Mouse (Mus musculus) cortical plate, adult 2 months (tissue): Measurements from ENCODE around the gene Olfr1393. TPM values are rescaled to one million over a fixed set of nuclear protein-coding genes. Genes with fewer than 3 reads are reported as not detected.

Experiments
- H3K27ac ChIP-seq: fragments of 200-500 bp; 2 replicates; pipeline ENCODE4 v1.5.1; 2012; ENCODE audit warnings: low read length, control low read depth, inconsistent platforms; ENCODE audit not compliant: insufficient read depth
- H3K4me1 ChIP-seq: fragments of 200-500 bp; 2 replicates; pipeline ENCODE4 v1.6.1; 2011; ENCODE audit warnings: low read length; ENCODE audit not compliant: control insufficient read depth, insufficient read depth
- H3K4me3 ChIP-seq: fragments of 200-500 bp; 2 replicates; pipeline ENCODE4 v1.5.1; 2011; ENCODE audit warnings: mild to moderate bottlenecking, low read length, control low read depth; ENCODE audit not compliant: insufficient read depth
- CTCF ChIP-seq: fragments of 200-500 bp; IDR thresholded peaks from 2 replicates; pipeline ENCODE4 v1.5.1; 2011; ENCODE audit warnings: mild to moderate bottlenecking, control low read depth, low read length; ENCODE audit not compliant: insufficient read depth; ENCODE audit errors: extremely low read depth
- POLR2A ChIP-seq: fragments of 200-500 bp; IDR thresholded peaks from 2 replicates; pipeline ENCODE4 v1.6.1; 2011; ENCODE audit warnings: mild to moderate bottlenecking, low read length, control low read depth; ENCODE audit not compliant: insufficient read depth; ENCODE audit errors: extremely low read depth
- polyA plus RNA-seq: library from polyadenylated mRNA; depleted of rRNA; stranded (reverse); fragments of >200 nt; gene quantifications from 2 replicates; pipeline ENCODE4 v1.2.3, GENCODE M21; 2012

The Olfr1393 gene
- polyA plus RNA-seq, 1 experiment = 0.73 TPM

GRCm38 (mm10) chr11:49243727-49244594 lies 34.1 kb upstream of the Olfr1393 start, which contains the start of gene Mgat1:
Mgat1 (plus strand) TSS chr11:49244191.
- TF ChIP-seq CTCF (no peak), POLR2A (peak; percentile 58)
- H3K4me1 ChIP-seq = peaks cover 9% of the 10 kb centered on the region
- peak within 1 kb of the TSS; percentile 82 for H3K27ac ChIP-seq
- peak within 1 kb of the TSS; percentile 78 for H3K4me3 ChIP-seq

- Histone ChIP-seq H3K4me1 (peaks cover 15% of the 10 kb centered on the region), H3K4me3 (peak overlapping the region; percentile 78), H3K27ac (peak overlapping the region; percentile 82; the same call in 1 of the 2 replicates)
- TF ChIP-seq CTCF (no peak), POLR2A (no peak)
Measured at GRCm38 (mm10) chr11:49244595-49244930, 33.5 kb upstream of the Olfr1393 start.

GRCm38 (mm10) chr11:49245176-49245575 lies 32.9 kb upstream of the Olfr1393 start:
- TF ChIP-seq CTCF (no peak), POLR2A (no peak)
- H3K4me1 ChIP-seq = peaks cover 15% of the 10 kb centered on the region
- H3K4me3 ChIP-seq = no peak overlapping the region; the same call in 1 of the 2 replicates
- no peak overlapping the region for H3K27ac ChIP-seq

- H3K4me3 ChIP-seq = no peak overlapping the region; the same call in 1 of the 2 replicates
- TF ChIP-seq CTCF = no peak
- no peak for TF ChIP-seq POLR2A
- H3K27ac ChIP-seq = peak overlapping the region; percentile 26; the same call in 1 of the 2 replicates
- peaks cover 15% of the 10 kb centered on the region for H3K4me1 ChIP-seq
Measured at GRCm38 (mm10) chr11:49245634-49246415, 32.3 kb upstream of the Olfr1393 start.

- Histone ChIP-seq H3K27ac (no peak overlapping the region), H3K4me3 (no peak overlapping the region), H3K4me1 (peaks cover 16% of the 10 kb centered on the region)
- TF ChIP-seq POLR2A (no peak), CTCF (no peak)
Measured at GRCm38 (mm10) chr11:49246523-49246922, 31.6 kb upstream of the Olfr1393 start.

- H3K4me3 ChIP-seq = no peak overlapping the region
Measured at GRCm38 (mm10) chr11:49247255-49247654, 30.8 kb upstream of the Olfr1393 start.

GRCm38 (mm10) chr11:49248226-49248973 lies 29.7 kb upstream of the Olfr1393 start:
- TF ChIP-seq CTCF (no peak), POLR2A (no peak)
- peaks cover 17% of the 10 kb centered on the region for H3K4me1 ChIP-seq
- H3K27ac ChIP-seq = peak overlapping the region; percentile 60; the same call in 1 of the 2 replicates
- H3K4me3 ChIP-seq = no peak overlapping the region

More at GRCm38 (mm10) chr11:49247255-49247654, 30.8 kb upstream of the Olfr1393 start:
- no peak overlapping the region for H3K27ac ChIP-seq
- TF ChIP-seq CTCF (no peak), POLR2A (no peak)
- peaks cover 17% of the 10 kb centered on the region for H3K4me1 ChIP-seq

GRCm38 (mm10) chr11:49248974-49249700 lies 29.0 kb upstream of the Olfr1393 start:
- Histone ChIP-seq H3K4me3 (no peak overlapping the region), H3K4me1 (peaks cover 17% of the 10 kb centered on the region), H3K27ac (peak overlapping the region; percentile 60)
- TF ChIP-seq POLR2A (no peak), CTCF (no peak)

GRCm38 (mm10) chr11:49249811-49250421 lies 28.2 kb upstream of the Olfr1393 start:
- H3K27ac ChIP-seq = peak overlapping the region; percentile 60; the same call in 1 of the 2 replicates
- TF ChIP-seq CTCF (no peak), POLR2A (no peak)
- peak overlapping the region; percentile 45 for H3K4me3 ChIP-seq
- H3K4me1 ChIP-seq = peaks cover 17% of the 10 kb centered on the region
